Mouse (Mus musculus) G1E (cell line): ENCODE data around the gene Best2. TPM values are rescaled to one million over a fixed set of nuclear protein-coding genes. Genes with fewer than 3 reads are reported as not detected.

Experiments
- ATAC-seq: 2 replicates; pipeline ENCODE4 v1.8.0; 2016; ENCODE audit warnings: mild to moderate bottlenecking; ENCODE audit not compliant: insufficient number of reproducible peaks, poor library complexity, low FRiP score, severe bottlenecking; ENCODE audit errors: extremely low read depth
- DNase-seq: peaks from one replicate; pipeline ENCODE4 v3.0.0; 2012; ENCODE audit warnings: low spot score
- H3K27me3 ChIP-seq: 2 replicates; pipeline ENCODE4 v1.6.1; 2012; ENCODE audit warnings: mild to moderate bottlenecking, low read length, inconsistent platforms; ENCODE audit not compliant: insufficient read depth
- H3K36me3 ChIP-seq: replicated peaks from 2 replicates; pipeline ENCODE3; 2012; ENCODE audit warnings: mild to moderate bottlenecking, inconsistent platforms
- H3K4me1 ChIP-seq: 2 replicates; pipeline ENCODE4 v1.6.1; 2012; ENCODE audit warnings: low read depth, low read length, inconsistent platforms, mixed read lengths; ENCODE audit not compliant: insufficient read depth
- H3K4me3 ChIP-seq: 2 replicates; pipeline ENCODE4 v1.5.1; 2012; ENCODE audit warnings: low read depth, mild to moderate bottlenecking, inconsistent platforms, low read length, moderate library complexity, mixed read lengths
- H3K9me3 ChIP-seq: replicated peaks from 2 replicates; pipeline ENCODE4 v1.6.1; 2012; ENCODE audit warnings: inconsistent platforms
- CTCF ChIP-seq: IDR thresholded peaks from 2 replicates; pipeline ENCODE4 v1.5.1; 2012; ENCODE audit warnings: low read depth, low read length, inconsistent platforms, mixed read lengths
- GATA1 ChIP-seq: IDR thresholded peaks from 2 replicates; pipeline ENCODE4 v1.6.1; 2012; ENCODE audit warnings: borderline replicate concordance, low read length, inconsistent platforms, mixed read lengths
- GATA2 ChIP-seq: IDR thresholded peaks from 2 replicates; pipeline ENCODE4 v1.6.1; 2012; ENCODE audit warnings: low read depth, low read length, inconsistent platforms, borderline replicate concordance
- POLR2AphosphoS5 ChIP-seq: IDR thresholded peaks from 2 replicates; pipeline ENCODE4 v1.6.1; 2012; ENCODE audit warnings: low read depth, low read length, inconsistent platforms; ENCODE audit not compliant: insufficient replicate concordance
- TAL1 ChIP-seq: conservative IDR thresholded peaks from 2 replicates; pipeline ENCODE4 v1.6.1; 2012; ENCODE audit warnings: low read depth, low read length, inconsistent platforms, mixed read lengths
- polyA plus RNA-seq: library from polyadenylated mRNA; stranded (reverse); fragments of >175 nt; gene quantifications from 2 replicates; pipeline ENCODE4 v1.2.3, GENCODE M21; 2012
- total RNA-seq, 2 experiments: library from RNA; stranded (forward) in 1 of 2; stranded (reverse) in 1 of 2; fragments of 200-1000 nt in 1 of 2; fragments of >200 nt in 1 of 2; fragmentation: Nextera tagmentation in 1 of 2; gene quantifications; 2 replicates each; pipeline ENCODE4 v1.2.3; 2014 to 2017

Best2 gene
- total and polyA plus RNA-seq, 3 experiments = not detected

GRCm38 (mm10) chr8:84970135-84970790 lies 44.1 kb downstream of the Best2 start:
- H3K4me1 ChIP-seq = peaks cover 87% of the 10 kb centered on the region

GRCm38 (mm10) chr8:84969241-84970134 lies 44.8 kb downstream of the Best2 start, which contains the start of the genes Gm49661, Prdx2 and Rnaseh2a:
Gene Gm49661, minus strand, starts transcription at chr8:84969433.
Gene Prdx2, plus strand, starts transcription at chr8:84969587.
Gene Rnaseh2a, minus strand, starts transcription at chr8:84969767.
- no peaks in the 10 kb centered on the region for H3K27me3 ChIP-seq
- H3K36me3 ChIP-seq = peaks cover 54% of the 10 kb centered on the region
- no peaks in the 10 kb centered on the region for H3K9me3 ChIP-seq
- H3K4me1 ChIP-seq = peaks cover 86% of the 10 kb centered on the region
- DNase-seq = no peak
- TF ChIP-seq TAL1 (no peak), POLR2AphosphoS5 (no peak), GATA2 (no peak), GATA1 (no peak), CTCF (no peak)
- H3K4me3 ChIP-seq = peak within 1 kb of the TSS; percentile 78
- ATAC-seq = no peak

More at GRCm38 (mm10) chr8:84970135-84970790, 44.1 kb downstream of the Best2 start:
- Histone ChIP-seq H3K4me3 (peak overlapping the region; percentile 78), H3K36me3 (peaks cover 49% of the 10 kb centered on the region), H3K9me3 (no peaks in the 10 kb centered on the region), H3K27me3 (no peaks in the 10 kb centered on the region)
- peak; percentile 8; the same call in 1 of the 2 replicates for TF ChIP-seq POLR2AphosphoS5
- TF ChIP-seq GATA2 = no peak
- ATAC-seq (no peak), DNase-seq (no peak)

GRCm38 (mm10) chr8:84968650-84969049 lies 45.7 kb downstream of the Best2 start:
- TF ChIP-seq TAL1 (no peak), GATA2 (no peak), POLR2AphosphoS5 (no peak), GATA1 (no peak), CTCF (no peak)
- Histone ChIP-seq H3K4me1 (peaks cover 81% of the 10 kb centered on the region), H3K9me3 (no peaks in the 10 kb centered on the region), H3K4me3 (peak overlapping the region; percentile 78), H3K36me3 (peaks cover 59% of the 10 kb centered on the region), H3K27me3 (no peaks in the 10 kb centered on the region)
- ATAC-seq (no peak), DNase-seq (no peak)

GRCm38 (mm10) chr8:84967532-84968304 lies 46.6 kb downstream of the Best2 start:
- no peak for DNase-seq
- Histone ChIP-seq H3K27me3 (no peaks in the 10 kb centered on the region), H3K4me3 (peak overlapping the region; percentile 68; the same call in 1 of the 2 replicates), H3K36me3 (peaks cover 55% of the 10 kb centered on the region), H3K9me3 (no peaks in the 10 kb centered on the region), H3K4me1 (peaks cover 76% of the 10 kb centered on the region)
- ATAC-seq = no peak
- TF ChIP-seq GATA1 (no peak), TAL1 (peak; percentile 59), GATA2 (no peak)

- TF ChIP-seq GATA2 (no peak), POLR2AphosphoS5 (no peak), TAL1 (no peak), CTCF (no peak), GATA1 (no peak)
- no peak for ATAC-seq
- H3K27me3 ChIP-seq = no peaks in the 10 kb centered on the region
- H3K9me3 ChIP-seq = no peaks in the 10 kb centered on the region
- H3K4me1 ChIP-seq = peaks cover 73% of the 10 kb centered on the region
- no peak for DNase-seq
- peaks cover 55% of the 10 kb centered on the region for H3K36me3 ChIP-seq
- H3K4me3 ChIP-seq = peak overlapping the region; percentile 59; the same call in 1 of the 2 replicates
Observed at GRCm38 (mm10) chr8:84966603-84967002, 47.7 kb downstream of the Best2 start.
